Mouse (Mus musculus) testis, postnatal 10 days (tissue): Measurements from ENCODE around the gene Lbhd1.

Source experiments
- DNase-seq: peaks from one replicate; pipeline ENCODE4 v3.0.0; 2021; ENCODE audit warnings: low spot score

The Lbhd1 gene

DNA sequence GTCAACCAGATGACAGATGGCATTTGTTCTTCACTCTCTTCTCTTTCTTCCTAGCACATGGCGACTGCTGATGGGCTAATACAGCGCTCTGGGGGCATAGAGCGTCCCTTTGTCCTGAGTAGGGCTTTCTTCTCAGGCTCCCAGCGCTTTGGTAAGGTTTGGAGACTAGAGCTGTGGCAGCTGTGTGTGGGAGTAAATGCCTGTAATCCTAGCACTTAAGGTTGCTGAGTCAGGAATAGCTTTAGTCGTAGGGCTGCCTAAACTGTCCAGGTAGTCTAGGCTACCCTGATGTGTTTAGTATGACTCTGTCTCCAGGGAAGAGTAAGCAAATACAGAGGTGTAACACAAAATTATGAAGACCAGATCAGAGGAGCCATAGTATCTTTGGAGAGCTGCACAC lies 28.3 kb downstream of the Lbhd1 start:
- DNase-seq: no peak

GRCm38 (mm10) chr19:8914212-8914611 lies 30.7 kb downstream of the Lbhd1 start:
- DNase-seq: no peak

- DNase-seq: no peak
Observed at GRCm38 (mm10) chr19:8919000-8919399, 35.5 kb downstream of the Lbhd1 start.

GRCm38 (mm10) chr19:8919684-8920072 lies 36.1 kb downstream of the Lbhd1 start:
- no peak for DNase-seq

DNA sequence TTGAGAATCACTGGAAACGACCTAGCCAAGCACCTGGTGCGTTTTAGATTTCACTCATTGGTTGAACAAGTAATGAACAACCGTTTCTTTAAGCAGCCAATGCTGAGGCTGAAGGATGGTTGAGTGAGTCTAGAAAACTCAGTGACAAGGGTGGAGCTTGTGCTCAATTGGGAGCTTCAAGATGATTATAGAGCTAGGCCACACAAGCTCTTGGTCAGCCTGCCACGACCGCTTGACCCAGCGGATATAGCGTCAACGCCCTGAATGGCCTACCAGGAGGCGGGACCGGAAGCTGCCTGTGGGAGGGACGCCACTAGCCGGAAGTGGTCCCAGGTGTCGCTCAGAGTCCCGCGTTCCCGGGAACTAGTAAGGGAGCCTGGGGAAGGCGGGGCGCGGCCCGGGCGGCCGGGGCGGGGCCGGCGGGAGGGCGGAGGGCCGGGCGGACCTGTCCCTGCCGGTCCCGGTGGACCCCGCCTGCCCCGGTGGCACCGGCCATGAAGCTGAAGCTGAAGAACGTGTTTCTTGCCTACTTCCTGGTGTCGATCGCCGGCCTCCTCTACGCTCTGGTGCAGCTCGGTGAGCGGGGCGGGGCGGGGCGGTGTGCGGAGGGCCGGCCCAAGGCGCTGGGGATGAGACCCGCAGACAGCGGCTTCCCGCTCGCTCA lies 36.7 kb downstream of the Lbhd1 start, which contains the start of gene B3gat3:
B3gat3 (plus strand) TSS at position 302 of the 664 bp plus-strand sequence.
- DNase-seq: peak; percentile 94

DNA sequence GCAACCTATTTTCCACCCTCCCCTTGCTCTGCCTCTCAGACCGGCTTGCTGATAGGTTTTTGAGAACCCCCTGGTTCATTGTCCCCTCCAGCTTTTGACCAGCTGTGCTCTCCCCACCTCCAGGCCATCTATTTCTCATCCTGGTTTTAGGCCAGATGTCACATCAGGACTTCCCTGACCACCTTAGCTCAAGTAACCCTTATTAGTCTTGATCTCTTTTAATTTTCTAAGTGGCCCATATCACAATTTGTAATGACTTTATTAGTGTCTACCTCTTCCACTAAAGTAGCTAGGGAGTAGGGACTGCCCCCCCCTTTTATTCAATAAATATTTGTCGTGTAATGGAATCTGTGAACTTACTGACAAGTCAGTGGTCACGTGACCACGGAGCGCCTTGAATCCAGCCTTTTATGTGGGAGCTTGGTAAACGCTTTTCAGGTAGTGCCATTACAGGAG lies 37.3 kb downstream of the Lbhd1 start:
- no peak for DNase-seq

DNA sequence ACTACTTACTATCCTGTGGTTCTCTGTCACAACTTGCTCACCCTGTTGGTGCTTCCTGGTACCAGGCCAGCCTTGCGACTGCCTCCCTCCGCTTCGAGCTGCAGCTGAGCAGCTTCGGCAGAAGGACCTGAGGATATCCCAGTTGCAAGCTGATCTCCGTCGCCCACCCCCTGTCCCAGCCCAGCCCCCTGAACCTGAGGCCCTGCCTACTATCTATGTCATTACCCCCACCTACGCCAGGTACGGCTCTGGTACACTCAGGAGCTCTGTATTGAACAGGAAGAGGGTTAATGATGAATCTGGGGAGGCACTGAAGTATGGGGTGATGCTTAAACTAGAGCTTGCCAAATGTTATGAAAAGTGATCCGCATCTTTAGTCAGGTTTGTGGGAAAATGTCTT lies 38.2 kb downstream of the Lbhd1 start:
- DNase-seq: no peak

DNA sequence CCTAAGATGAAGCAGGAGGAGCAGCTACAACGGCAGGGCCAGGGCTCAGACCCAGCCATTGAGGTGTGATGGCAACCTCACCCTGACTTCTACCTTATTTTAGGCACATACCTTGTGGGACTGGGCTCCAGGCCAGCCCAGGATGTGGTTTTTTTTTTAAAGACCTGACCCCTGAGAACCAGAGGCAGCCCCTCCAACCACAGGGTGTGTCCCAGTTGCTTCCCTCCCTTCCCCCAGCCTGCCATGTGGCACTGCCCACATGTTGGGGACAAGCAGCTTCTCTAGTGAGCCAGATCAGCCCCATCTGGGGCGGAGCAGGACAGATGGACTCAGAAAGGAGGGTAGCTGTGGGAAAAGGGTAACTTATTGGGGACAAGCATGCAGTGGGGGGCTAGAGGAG lies 43.2 kb downstream of the Lbhd1 start:
- no peak for DNase-seq

GRCm38 (mm10) chr19:8927891-8928525 lies 44.5 kb downstream of the Lbhd1 start:
- DNase-seq: no peak

DNA sequence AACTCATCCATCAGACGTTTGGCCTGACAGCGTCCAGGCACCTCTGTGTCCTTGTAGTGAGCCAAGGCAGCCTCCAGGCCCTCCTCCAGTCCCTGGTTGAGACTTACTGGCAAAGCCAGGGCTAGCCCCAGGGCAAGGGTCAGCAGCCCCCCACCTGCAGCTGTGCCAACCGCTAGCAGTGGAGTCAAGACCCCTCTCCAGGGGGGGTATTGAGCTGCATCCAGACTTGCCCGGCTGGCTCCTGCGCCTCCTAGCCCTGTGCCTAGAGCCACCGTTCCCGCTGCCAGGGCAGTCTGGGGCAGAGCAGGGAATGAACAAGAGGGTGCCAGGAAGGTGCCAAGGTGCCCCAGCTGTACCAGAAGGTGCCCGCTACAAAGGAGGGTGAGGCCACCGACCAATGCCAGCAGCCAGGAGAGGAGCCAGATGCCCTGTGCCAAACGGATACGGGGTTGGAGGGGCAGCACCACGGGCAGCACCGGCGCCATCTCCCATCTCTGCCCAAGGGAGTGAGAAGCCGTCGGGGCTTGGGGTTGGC lies 45.2 kb downstream of the Lbhd1 start:
- DNase-seq: no peak

DNA sequence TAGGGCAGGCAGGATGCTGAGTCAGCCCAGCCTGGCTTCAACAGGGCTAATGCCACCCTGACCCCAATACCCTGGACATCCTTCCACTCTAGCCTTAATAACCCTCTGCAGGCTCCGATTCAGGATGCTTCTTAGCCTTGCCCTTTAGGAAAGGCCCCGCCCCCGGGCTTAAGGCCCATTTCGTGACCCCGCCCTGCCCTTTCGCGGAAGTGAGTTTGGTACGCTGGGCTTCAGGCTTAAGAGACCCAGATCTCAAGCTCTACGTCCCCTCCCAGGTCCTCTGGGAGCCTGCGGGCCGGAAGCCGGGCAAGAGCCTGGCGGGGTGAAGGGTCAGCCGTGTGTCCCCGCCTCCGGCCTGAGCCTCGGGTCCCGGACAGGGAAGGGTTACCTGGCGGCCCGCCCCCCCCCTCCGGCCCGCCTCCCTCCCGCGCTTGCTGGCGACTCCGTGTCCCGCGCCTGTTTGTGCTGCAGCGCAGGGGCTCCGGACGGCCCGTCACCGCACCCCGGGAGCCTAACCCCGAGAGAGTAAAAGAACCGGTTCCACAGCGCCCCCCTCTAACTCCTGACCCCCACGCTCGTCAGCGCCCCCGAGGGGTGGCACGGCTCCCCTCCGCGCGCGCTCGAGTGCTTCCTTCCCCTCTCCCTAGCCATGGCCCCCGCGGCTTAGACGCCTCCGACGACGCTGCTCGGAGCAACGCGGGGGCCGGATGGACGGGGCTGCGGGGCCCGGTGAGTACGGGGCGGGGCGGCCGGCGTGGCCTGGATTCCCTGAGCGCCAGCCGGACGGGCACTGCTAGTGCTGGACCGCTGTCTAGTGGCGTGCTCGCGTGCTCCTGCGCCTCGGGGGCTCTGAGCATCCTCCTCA lies 45.9 kb downstream of the Lbhd1 start, which contains the start of the genes Rom1 and Eml3:
Rom1 (minus strand) TSS at position 133 of the 865 bp plus-strand sequence.
Eml3 (plus strand) TSS at position 329 of the 865 bp plus-strand sequence.
- DNase-seq: peak; percentile 91

GRCm38 (mm10) chr19:8930117-8930516 lies 46.6 kb downstream of the Lbhd1 start:
- DNase-seq: no peak

DNA sequence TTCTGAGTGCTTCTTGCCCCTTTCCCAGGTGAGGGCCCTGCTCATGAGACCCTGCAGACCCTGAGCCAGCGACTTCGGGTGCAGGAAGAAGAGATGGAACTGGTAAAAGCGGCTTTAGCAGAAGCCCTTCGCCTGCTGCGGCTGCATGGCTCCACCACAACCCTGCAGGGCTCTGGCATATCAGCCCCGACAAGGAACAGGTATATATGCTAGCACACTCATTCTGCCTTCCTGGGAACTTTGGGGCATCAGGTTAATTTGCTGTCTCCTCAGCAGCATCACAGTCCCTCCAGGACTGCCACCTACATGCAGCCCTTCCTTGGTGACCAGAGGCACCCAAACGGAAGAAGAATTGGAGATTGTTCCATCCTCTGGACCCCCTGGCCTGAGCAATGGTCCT lies 47.2 kb downstream of the Lbhd1 start:
- no peak for DNase-seq

DNA sequence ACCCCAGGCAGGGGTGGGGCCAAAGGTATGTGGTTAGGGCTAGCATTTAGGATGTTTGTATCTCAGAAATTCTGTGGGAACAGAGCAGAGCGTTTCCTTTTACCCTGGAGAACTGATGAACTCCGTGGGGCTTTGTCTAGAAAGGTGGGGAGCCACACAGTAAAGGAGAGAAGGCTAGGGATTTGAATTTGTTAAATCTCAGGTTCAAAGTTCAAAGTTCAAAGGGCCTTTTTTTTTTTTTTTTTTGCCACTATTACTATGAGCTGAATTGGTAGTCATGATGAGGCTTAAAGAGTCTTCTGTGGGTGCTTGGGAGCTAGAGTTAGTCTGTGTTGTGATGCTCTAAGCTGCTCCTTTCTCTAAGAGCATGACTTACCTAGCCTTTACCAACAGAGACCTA lies 53.2 kb downstream of the Lbhd1 start:
- DNase-seq: no peak

DNA sequence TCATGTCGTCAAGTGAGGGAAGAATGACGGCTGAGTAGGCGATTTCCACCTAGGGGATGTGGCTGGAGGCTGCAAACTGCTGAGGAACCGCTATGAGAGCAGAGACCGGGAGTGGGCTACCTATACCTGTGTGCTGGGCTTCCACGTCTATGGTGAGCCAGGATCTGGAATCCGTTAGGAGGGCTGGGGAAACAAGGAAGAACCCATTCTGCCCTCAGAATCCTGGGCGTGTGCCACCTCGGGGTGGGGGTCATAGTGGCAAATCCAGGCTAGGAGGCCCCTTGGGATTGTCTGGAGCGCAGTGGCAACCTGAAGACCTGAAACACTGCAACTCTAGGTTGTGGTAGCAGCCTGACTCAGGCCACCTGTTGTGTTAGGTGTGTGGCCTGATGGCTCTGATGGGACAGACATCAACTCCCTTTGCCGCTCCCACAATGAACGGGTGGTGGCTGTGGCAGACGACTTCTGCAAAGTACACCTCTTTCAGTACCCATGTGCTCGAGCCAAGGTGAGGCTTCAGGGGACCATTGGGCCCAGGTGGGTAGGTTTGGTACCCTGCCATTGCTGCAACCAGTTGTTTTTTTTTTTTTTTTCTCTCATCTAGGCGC lies 57.1 kb downstream of the Lbhd1 start:
- no peak for DNase-seq

DNA sequence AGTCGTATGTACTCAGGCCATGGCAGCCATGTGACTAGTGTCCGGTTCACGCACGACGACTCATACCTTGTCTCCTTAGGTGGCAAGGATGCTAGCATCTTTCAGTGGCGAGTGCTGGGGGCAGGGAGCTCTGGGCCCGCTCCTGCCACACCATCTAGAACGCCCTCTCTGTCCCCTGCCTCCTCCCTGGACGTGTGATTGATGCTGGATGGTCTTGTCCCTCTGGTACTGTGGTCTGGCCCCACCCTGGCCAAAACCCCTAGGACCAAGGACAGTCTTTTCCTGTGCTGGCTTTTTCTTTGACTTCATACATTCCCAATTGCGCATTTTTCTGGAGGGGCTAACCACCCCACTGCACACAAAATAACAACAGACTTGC lies 57.6 kb downstream of the Lbhd1 start:
- DNase-seq: no peak

- DNase-seq: peak; percentile 98
Observed at GRCm38 (mm10) chr19:8941515-8942217, 58.1 kb downstream of the Lbhd1 start, which contains the start of gene Mta2. Mta2 (plus strand) TSS chr19:8941875.
